Mouse (Mus musculus) MEL (cell line): ENCODE results near the gene U2af1l4.

ENCODE experiments used
- CHD2 ChIP-seq: IDR thresholded peaks from 2 replicates; pipeline ENCODE4 v1.6.1; 2011; ENCODE audit warnings: low read length, improper control_type of control experiment
- CTCF ChIP-seq, 3 experiments: IDR thresholded peaks in 2 of 3; conservative IDR thresholded peaks in 1 of 3; 2 replicates each; pipeline ENCODE4 v1.5.1; 2011 to 2012; ENCODE audit warnings: low read length in 3 of 3, low read depth in 2 of 3, mild to moderate bottlenecking in 2 of 3, improper control_type of control experiment in 1 of 3, inconsistent platforms in 1 of 3, mixed read lengths in 1 of 3, moderate library complexity in 1 of 3; ENCODE audit not compliant: control insufficient read depth in 1 of 3, insufficient read depth in 1 of 3, poor library complexity in 1 of 3, severe bottlenecking in 1 of 3
- EP300 ChIP-seq, 2 experiments: IDR thresholded peaks; 2 replicates each; pipeline ENCODE4 v1.6.1; 2011; ENCODE audit warnings: improper control_type of control experiment in 2 of 2, low read length in 2 of 2, low read depth in 1 of 2, mild to moderate bottlenecking in 1 of 2
- ETS1 ChIP-seq: IDR thresholded peaks from 2 replicates; pipeline ENCODE4 v1.6.1; 2012; ENCODE audit warnings: low read depth, mild to moderate bottlenecking, inconsistent platforms, low read length, improper control_type of control experiment, moderate library complexity
- HCFC1 ChIP-seq: IDR thresholded peaks from 2 replicates; pipeline ENCODE4 v1.6.1; 2012; ENCODE audit warnings: low read depth, mild to moderate bottlenecking, inconsistent platforms, low read length, improper control_type of control experiment, moderate library complexity
- MAFK ChIP-seq: IDR thresholded peaks from 2 replicates; pipeline ENCODE4 v1.6.1; 2011; ENCODE audit warnings: low read depth, mild to moderate bottlenecking, low read length, improper control_type of control experiment, borderline replicate concordance
- MXI1 ChIP-seq: IDR thresholded peaks from 2 replicates; pipeline ENCODE4 v1.6.1; 2011; ENCODE audit warnings: mild to moderate bottlenecking, low read depth, low read length, improper control_type of control experiment
- NELFE ChIP-seq: IDR thresholded peaks from 2 replicates; pipeline ENCODE4 v1.6.1; 2011; ENCODE audit warnings: low read depth, low read length, improper control_type of control experiment
- POLR2A ChIP-seq, 2 experiments: IDR thresholded peaks; 2 replicates each; pipeline ENCODE4 v1.6.1; 2011 to 2012; ENCODE audit warnings: low read length in 2 of 2, mild to moderate bottlenecking in 2 of 2, control low read depth in 1 of 2, improper control_type of control experiment in 1 of 2, low read depth in 1 of 2, moderate library complexity in 1 of 2; ENCODE audit not compliant: control insufficient read depth in 1 of 2, insufficient read depth in 1 of 2, poor library complexity in 1 of 2
- POLR2AphosphoS2 ChIP-seq: IDR thresholded peaks from 2 replicates; pipeline ENCODE4 v1.6.1; 2011; ENCODE audit warnings: low read length, improper control_type of control experiment
- TAL1 ChIP-seq: IDR thresholded peaks from 2 replicates; pipeline ENCODE4 v1.6.1; 2012; ENCODE audit warnings: mild to moderate bottlenecking, inconsistent platforms, low read length, moderate library complexity, mixed read lengths
- ZC3H11A ChIP-seq: IDR thresholded peaks from 2 replicates; pipeline ENCODE4 v1.6.1; 2012; ENCODE audit warnings: low read depth, mild to moderate bottlenecking, inconsistent platforms, low read length, improper control_type of control experiment
- ZKSCAN1 ChIP-seq: IDR thresholded peaks from 2 replicates; pipeline ENCODE4 v1.6.1; 2012; ENCODE audit warnings: low read depth, mild to moderate bottlenecking, inconsistent platforms, low read length, improper control_type of control experiment, moderate library complexity
- ZNF384 ChIP-seq: IDR thresholded peaks from 2 replicates; pipeline ENCODE4 v1.6.1; 2012; ENCODE audit warnings: low read depth, mild to moderate bottlenecking, inconsistent platforms, low read length, improper control_type of control experiment

- TF ChIP-seq POLR2A (IDR thresholded peaks at IDR 0.05; ENCODE audit: control insufficient read depth in 1 of 2, insufficient read depth in 1 of 2, low read depth in 1 of 2, low read length in 2 of 2, poor library complexity in 1 of 2) (no peak), ZNF384 (no peak), EP300 (IDR thresholded peaks at IDR 0.05; ENCODE audit: low read depth in 1 of 2, low read length in 2 of 2) (no peak), MXI1 (no peak), NELFE (no peak), HCFC1 (no peak), ZKSCAN1 (no peak), TAL1 (no peak), CTCF (IDR thresholded peaks at IDR 0.05 in 2 of 3, conservative IDR thresholded peaks at IDR 0.05 in 1 of 3; ENCODE audit: control insufficient read depth in 1 of 3, insufficient read depth in 1 of 3, low read depth in 2 of 3, low read length in 3 of 3, poor library complexity in 1 of 3, severe bottlenecking in 1 of 3) (no peak), POLR2AphosphoS2 (no peak), MAFK (no peak), ZC3H11A (no peak), ETS1 (no peak), CHD2 (no peak)
Measured at GRCm38 (mm10) chr7:30531291-30531815, 31.7 kb upstream of the U2af1l4 start.
